Comparison of ENCODE assay signal across 17 mouse cellular contexts in the genomic region with DNA sequence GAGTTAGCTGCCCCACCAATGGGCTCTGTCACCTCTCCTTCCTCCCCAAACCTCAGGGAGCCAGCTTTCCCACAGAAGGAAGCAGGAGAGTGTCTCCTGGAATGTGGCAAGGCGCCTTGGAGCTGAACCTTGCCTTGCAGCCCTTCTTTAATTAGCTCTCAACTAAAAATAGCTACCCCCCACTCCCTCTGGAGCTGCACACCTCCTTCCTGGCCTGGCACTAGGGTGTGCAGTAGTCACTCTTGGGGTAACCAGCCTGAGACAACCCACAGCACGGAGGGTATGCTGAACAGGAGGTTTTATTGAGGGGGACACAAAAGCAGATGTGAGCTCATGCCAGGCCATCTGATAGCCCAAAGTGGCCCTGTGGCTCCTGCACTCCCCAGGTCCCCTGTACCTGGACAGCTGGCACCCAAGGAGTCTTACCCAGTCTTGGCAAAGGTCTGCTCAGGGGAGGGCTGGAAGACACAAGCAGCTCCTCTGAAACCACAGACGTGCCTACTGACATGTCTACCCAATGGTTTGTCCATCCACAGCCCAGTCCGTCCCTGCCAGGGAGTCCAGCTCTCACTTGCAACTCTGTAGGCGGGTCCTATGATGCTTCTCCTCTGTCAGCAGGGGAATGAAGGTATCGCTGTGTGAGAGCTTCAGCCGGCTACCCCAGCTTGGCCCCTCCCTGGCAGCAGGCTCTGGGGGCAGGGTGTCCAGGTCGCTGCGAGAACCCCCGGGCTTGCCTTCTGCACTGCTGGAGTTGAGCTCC. TPM values are rescaled to one million over a fixed set of nuclear protein-coding genes. Genes with fewer than 3 reads are reported as not detected.
DNase-seq lines count a peak whose midpoint lies in the region; ATAC-seq and TF ChIP-seq lines count a peak whose summit lies in the region.
"Had no signal": no experiment of that assay in that cellular context is flagged by ENCODE, and none has a peak within 500 bp of the region (broad histone marks: within the 10 kb centered on the region; RNA-seq: fewer than 3 reads in every experiment).

No protein-coding gene starts in this region.

- no peak for TF ChIP-seq CTCF in cortical plate, adult 2 months (IDR thresholded peaks at IDR 0.05; ENCODE audit: extremely low read depth, insufficient read depth, low read length)

- H3K27me3 ChIP-seq in heart, embryonic 10.5 days (ENCODE audit: insufficient read depth, poor library complexity, severe bottlenecking) = peaks cover 45% of the 10 kb centered on the region
- peaks cover 19% of the 10 kb centered on the region for H3K27me3 ChIP-seq in neural tube, embryonic 15.5 days (replicated peaks)

- no peak overlapping the region for H3K9ac ChIP-seq in neural tube, embryonic 15.5 days (replicated peaks)
- H3K9ac ChIP-seq: embryonic facial prominence, embryonic 12.5 days; heart, embryonic 13.5 days; liver, postnatal 0 days had no signal

- H3K4me1 ChIP-seq in heart, embryonic 10.5 days = peaks cover 29% of the 10 kb centered on the region
- peaks cover 1% of the 10 kb centered on the region; the same call in 1 of the 2 replicates for H3K4me1 ChIP-seq in cortical plate, adult 2 months (ENCODE audit: control insufficient read depth, insufficient read depth, low read length)
- H3K4me1 ChIP-seq in neural tube, embryonic 15.5 days = peaks cover 22% of the 10 kb centered on the region

- peak; percentile 73 for TF ChIP-seq POLR2A in cortical plate, adult 2 months (IDR thresholded peaks at IDR 0.05; ENCODE audit: extremely low read depth, insufficient read depth, low read length)

- H3K4me3 ChIP-seq in heart, embryonic 10.5 days = no peak overlapping the region
- peak overlapping the region; percentile 65 for H3K4me3 ChIP-seq in cortical plate, adult 2 months (ENCODE audit: insufficient read depth, low read length)
- H3K4me3 ChIP-seq in neural tube, embryonic 15.5 days (replicated peaks) = peak overlapping the region; percentile 68; the same call in 1 of the 2 replicates

- peak overlapping the region; percentile 88 for H3K4me2 ChIP-seq in neural tube, embryonic 15.5 days

- 0 out of 2 replicates have a peak overlapping the region, but pooled peaks have one; percentile 7 for H3K27ac ChIP-seq in heart, embryonic 10.5 days
- H3K27ac ChIP-seq in cortical plate, adult 2 months (ENCODE audit: insufficient read depth, low read length) = peak overlapping the region; percentile 61
- H3K27ac ChIP-seq in neural tube, embryonic 15.5 days (replicated peaks) = no peak overlapping the region
- H3K27ac ChIP-seq: embryonic facial prominence, embryonic 12.5 days; heart, embryonic 13.5 days had no signal

- DNase-seq in heart, embryonic 10.5 days (ENCODE audit: low spot score) = no peak
- no peak for DNase-seq in heart, adult 8-10 months (ENCODE audit: low spot score)
- DNase-seq in left cerebral cortex, postnatal 36 days (ENCODE audit: low spot score in 2 of 2) = peak; percentile 39 to 62
- no peak for DNase-seq in left cerebral cortex, adult 11 months (ENCODE audit: low spot score)
- DNase-seq: adrenal gland, postnatal 36 days; cerebellum, adult 8-10 months; heart, postnatal 36 days; liver; liver, postnatal 0 days had no signal

- H3K9me3 ChIP-seq in heart, embryonic 10.5 days = no peaks in the 10 kb centered on the region
- no peaks in the 10 kb centered on the region for H3K9me3 ChIP-seq in neural tube, embryonic 15.5 days (replicated peaks)
- H3K9me3 ChIP-seq: embryonic facial prominence, embryonic 12.5 days; heart, embryonic 13.5 days had no signal

- no peaks in the 10 kb centered on the region for H3K36me3 ChIP-seq in heart, embryonic 10.5 days
- H3K36me3 ChIP-seq in neural tube, embryonic 15.5 days = no peaks in the 10 kb centered on the region
- H3K36me3 ChIP-seq: embryonic facial prominence, embryonic 12.5 days; heart, embryonic 13.5 days had no signal

- 57% methylated on average over 10 of the region's 10 CpGs for WGBS in heart, embryonic 10.5 days
- 88% methylated on average over 10 of the region's 10 CpGs for WGBS in neural tube, embryonic 15.5 days

- ATAC-seq in neural tube, embryonic 15.5 days (ENCODE audit: low FRiP score) = no peak
- ATAC-seq in granulocyte monocyte progenitor cell, adult 5-6 weeks (replicated peaks; ENCODE audit: poor library complexity, severe bottlenecking) = no peak
- ATAC-seq: intestine, embryonic 16.5 days; liver, postnatal 0 days had no signal

- intact Hi-C loops in left cerebral cortex, postnatal 36 days (cut with DNase I) = loop anchor here (2.0 to 5.0 kb wide), 2 partner anchors 80 to 82 kb away; no protein-coding TSS in a partner anchor

RNA-seq across cellular contexts. Expression of a gene that starts 2.4 kb away (rescaled TPM):
- polyA plus RNA-seq in heart, embryonic 10.5 days (2016; fragmentation: Nextera tagmentation; extraction: Ambion mirVana) = 0.85 and 1.1 TPM in 2 replicates
- not detected for total RNA-seq in heart, adult 8-10 months (2022)
- 100 to 1,000 TPM; 102 to 115 TPM for total RNA-seq in left cerebral cortex, postnatal 36 days (2021)
- polyA plus RNA-seq in cortical plate, adult 2 months (2012; rRNA removed) = 56.5 and 58.4 TPM in 2 replicates
- polyA plus RNA-seq in neural tube, embryonic 15.5 days (2015; fragmentation: Nextera tagmentation; extraction: Ambion mirVana) = 2.7 and 4.2 TPM in 2 replicates
- not detected in 2 replicates for total RNA-seq in granulocyte monocyte progenitor cell, adult 5-6 weeks (2014; fragmentation: Nextera tagmentation)
- total RNA-seq in granulocyte monocyte progenitor cell, adult 5-6 weeks (2017) = not detected in 2 replicates
- total RNA-seq: common myeloid progenitor, adult 5-6 weeks; heart, postnatal 36 days; megakaryocyte-erythroid progenitor cell, adult 5-6 weeks had no signal

Comparison
In these comparisons a context has a peak if more than half of its experiments do, and no peak if none do; other contexts are left out.
1. DNase-seq: peak in left cerebral cortex, postnatal 36 days (2 of 2); none in heart, embryonic 10.5 days (single experiment), heart, adult 8-10 months (single experiment) and left cerebral cortex, adult 11 months (single experiment).
2. RNA of a gene that starts 2.4 kb away (total RNA-seq): 102 to 115 TPM in left cerebral cortex, postnatal 36 days; not detected in heart, adult 8-10 months and not detected in granulocyte monocyte progenitor cell, adult 5-6 weeks; every median in the first group is over 10 times any median in the second.